Mouse (Mus musculus) left cerebral cortex, adult 9 months (tissue): ENCODE results near the gene Ufc1.
A peak's percentile ranks its signal among the peaks of the same experiment; 100 is the strongest.
"Not testable (repeated sequence)": the region's sequence is repeated elsewhere in the genome, so short reads cannot be mapped to it uniquely, and the experiment has no call there.

Source experiments
- DNase-seq, 2 experiments: peaks; one replicate each; pipeline ENCODE4 v3.0.0; 2022; ENCODE audit warnings: low spot score in 2 of 2

Gene Ufc1

GRCm38 (mm10) chr1:171248386-171249226, 46.2 kb downstream of the Ufc1 start:
- DNase-seq: no peak

- DNase-seq: no peak
These were observed 46.9 kb downstream of the Ufc1 start for GRCm38 (mm10) chr1:171247916-171248315.

- DNase-seq: no peak
These were observed 47.4 kb downstream of the Ufc1 start for GRCm38 (mm10) chr1:171247453-171247841.

- peak; percentile 97 to 99 for DNase-seq
These were observed 47.9 kb downstream of the Ufc1 start for GRCm38 (mm10) chr1:171246709-171247452.

GRCm38 (mm10) chr1:171245353-171245752, 49.5 kb downstream of the Ufc1 start:
- DNase-seq: no peak

GRCm38 (mm10) chr1:171241952-171242351, 52.9 kb downstream of the Ufc1 start:
- not testable (repeated sequence) for DNase-seq

GRCm38 (mm10) chr1:171240911-171241310, 53.9 kb downstream of the Ufc1 start:
- no peak for DNase-seq

GRCm38 (mm10) chr1:171239992-171240744, 54.7 kb downstream of the Ufc1 start:
- DNase-seq: no peak
